Mouse (Mus musculus) ovary, postnatal 10 days (tissue): ENCODE measurements around the gene Nfkbia.

Experiments used
- DNase-seq: peaks from one replicate; pipeline ENCODE4 v3.0.0; 2022; ENCODE audit warnings: low spot score

Gene Nfkbia

DNA sequence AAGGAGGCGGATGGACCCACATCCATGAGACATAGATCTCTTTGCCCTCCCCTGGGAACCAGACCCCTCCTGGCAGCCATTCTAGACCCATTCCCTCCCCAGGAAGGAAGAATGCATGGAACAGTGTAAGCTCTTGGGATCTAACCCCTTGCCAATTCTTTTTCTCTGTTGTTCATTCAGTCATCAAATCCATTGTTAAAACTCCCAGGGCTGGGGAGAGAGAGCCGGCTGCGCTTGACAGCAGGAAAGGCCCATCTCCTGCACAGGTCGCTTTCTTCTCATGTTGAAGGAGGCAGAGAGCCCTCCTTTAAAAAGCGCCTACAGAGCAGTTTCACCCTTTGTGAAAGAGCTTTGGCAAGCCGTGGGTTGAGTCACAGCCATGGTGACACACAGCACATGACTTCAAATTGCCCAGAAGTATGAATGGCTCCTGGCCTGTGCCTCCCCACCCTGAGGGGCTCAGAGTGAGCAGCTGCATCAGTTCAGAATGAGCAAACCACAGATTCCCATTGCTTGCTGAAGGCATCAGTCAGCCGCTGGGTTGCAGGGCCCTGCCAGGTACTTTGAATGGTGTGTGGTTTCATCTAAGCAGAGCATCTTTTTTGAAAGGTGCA, 26.3 kb downstream of the Nfkbia start:
- no peak for DNase-seq

DNA sequence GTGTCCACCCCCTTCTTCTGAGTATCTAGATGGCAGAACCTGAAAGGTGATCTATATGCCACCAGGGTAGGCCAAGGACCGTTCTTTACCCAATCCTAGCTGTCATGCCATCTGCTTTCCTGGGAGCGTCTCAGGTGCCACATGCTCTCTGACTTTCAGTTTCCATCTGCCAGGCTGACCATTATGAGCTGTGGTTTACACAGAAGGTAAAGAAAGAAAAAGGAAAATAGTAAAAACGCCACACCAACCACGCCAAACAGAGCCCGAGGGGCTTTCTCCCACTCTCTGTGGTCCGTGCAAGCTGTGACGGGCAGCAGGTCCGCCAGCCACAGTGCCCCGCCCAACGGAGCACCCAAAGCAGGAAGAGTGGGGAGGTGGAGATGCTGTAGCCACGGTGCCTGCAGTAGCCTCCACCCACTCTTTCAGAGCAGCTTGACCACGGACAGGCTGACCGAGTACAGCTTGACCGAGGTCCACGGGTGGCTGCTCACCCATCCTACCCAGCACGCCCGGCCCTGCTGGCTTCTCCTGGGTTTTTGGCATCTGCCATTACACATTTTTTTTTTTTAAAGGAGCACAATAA, 27.0 kb downstream of the Nfkbia start:
- DNase-seq: no peak

DNA sequence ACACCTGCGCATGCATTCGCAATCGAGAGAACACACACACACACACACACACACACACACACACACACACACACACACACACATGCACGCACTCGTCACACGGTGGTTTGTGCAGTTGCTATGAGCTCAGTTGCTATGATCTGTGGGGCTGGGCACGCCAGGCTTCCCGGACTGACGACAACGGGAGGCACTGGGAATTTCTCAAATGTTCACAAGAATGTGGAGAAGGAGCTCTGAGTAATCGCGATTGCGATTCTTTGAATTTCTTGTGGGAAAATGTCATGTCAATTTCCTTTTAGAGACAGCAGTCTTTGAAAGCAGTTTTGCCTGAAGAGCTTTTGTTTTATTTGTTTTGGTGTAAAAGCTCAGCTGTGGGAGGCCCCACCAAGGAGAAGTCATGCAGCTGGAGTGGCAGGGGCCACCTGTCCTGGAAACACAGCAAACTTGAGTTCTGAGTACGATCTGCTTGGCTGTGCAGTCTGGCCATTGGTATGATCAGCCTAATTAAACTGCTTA, 27.5 kb downstream of the Nfkbia start:
- DNase-seq: no peak

DNA sequence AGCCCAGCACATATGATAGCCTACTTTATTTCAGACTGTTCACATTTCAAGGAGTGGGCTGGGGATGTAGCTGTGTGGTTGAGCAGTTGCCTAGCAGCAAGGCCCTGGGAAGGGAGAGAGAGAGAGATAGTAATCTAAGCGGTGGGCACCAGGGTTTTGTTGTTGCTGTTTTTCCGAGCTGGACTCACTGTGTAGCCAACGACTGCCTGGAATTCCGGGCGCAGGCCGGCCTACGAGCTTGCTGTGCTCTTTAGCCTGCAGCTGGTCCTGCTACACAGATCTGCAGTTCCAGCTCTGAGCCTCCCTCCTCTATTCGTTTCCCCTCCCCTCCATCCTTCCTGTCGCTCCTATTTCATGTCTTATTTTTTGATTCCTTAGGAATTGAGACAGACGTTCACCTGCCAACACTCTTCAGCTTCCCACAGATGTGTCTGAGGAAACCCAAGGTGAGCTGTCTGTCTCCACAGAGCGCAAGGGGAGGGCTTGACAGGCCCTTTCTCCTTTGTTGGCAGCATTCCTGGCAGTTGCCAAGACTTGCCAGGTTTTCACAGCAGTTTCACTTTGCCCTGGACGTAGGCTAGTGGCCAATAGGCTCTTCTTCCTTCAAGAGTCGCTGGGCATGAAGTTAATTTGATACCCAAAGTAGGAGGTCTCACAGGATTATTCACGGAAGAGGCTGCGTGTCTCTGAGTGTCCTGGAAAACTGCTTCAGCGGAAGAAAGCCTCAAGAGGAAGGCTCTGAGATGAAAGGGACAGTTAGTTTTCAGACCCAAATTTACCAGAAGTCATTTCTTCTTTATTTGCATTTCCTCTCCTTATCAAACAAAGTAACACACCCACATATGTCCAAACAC, 28.2 kb downstream of the Nfkbia start:
- DNase-seq: no peak

DNA sequence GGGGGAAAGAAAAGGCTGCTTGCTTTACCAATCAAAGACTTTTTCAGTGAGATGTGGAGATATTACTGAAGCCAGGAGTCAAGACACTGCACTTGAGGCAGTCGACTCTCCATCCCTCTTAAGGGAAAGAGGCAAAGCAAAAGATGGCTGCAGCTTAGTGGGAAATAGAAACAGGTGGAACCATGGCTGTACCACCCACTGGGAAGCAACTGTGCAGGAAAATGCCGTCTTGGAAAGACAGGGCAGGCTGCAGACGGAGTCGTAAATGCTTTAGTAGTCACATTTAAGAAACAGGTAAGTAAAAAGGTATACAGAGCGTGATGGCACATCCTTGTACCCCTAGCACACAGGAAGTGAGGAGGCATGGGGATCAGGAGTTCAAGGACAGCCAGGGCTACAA, 29.4 kb downstream of the Nfkbia start:
- DNase-seq: no peak

DNA sequence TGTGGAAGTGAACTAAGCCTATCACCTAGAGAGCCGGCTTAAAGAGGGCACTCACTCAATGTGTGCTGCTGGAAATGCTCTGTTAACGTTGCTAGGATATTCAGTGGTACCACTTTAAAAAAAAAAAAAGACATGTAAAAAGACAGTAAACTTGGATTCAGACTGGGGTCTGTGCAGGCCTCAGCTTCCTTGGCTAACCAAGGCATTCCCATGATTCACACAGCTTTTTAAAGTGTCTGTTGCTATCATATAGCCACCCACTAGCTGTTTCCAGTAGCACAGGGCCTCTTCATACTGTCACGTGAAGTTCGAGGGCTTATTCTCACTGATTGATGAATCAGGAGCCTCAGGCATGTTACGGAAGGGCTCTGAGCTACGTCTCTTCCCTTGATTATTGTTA, 30.0 kb downstream of the Nfkbia start:
- no peak for DNase-seq

GRCm38 (mm10) chr12:55461767-55462166, 30.7 kb downstream of the Nfkbia start:
- no peak for DNase-seq

DNA sequence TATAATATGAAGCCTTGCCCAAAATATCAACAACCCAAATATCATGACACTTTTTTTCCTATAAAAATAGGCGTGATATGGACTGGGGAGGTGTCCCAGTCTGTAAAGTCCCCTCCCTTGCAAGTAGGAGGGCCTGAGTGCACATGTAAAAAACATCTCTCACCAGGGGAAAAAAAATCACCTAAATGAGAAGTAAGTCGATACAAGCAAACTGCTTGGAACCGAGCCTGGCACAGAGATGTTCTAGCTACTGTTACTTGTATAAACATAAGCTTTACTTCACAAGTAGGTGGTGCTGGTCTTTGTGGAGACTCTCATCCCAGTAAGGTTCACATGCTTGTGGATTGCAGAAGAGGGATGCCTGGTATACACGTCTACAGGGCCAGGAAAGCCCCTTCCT, 31.5 kb downstream of the Nfkbia start:
- no peak for DNase-seq

DNA sequence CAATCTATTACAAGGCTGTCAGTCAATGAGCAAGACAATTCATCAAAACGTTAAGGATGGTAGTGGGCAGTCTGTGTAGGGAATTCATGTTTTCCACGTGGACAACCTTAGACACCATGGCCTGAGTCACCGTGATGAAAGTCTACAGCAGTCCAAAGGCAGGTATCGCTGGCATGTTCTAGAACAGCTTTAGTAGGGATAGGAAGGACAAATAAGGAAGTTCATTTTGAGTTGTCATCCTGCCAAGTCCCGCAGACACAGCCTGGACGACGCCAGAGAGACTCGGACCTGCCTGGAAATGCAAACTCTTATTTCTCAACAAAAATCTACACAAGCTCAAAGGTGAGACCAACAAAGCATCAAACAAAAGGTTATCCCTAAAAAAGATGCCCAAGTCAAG, 32.7 kb downstream of the Nfkbia start:
- DNase-seq: no peak

- DNase-seq: no peak
These were observed 35.6 kb downstream of the Nfkbia start for GRCm38 (mm10) chr12:55456893-55457292.

- no peak for DNase-seq
These were observed 36.3 kb downstream of the Nfkbia start for GRCm38 (mm10) chr12:55456136-55456535.

DNA sequence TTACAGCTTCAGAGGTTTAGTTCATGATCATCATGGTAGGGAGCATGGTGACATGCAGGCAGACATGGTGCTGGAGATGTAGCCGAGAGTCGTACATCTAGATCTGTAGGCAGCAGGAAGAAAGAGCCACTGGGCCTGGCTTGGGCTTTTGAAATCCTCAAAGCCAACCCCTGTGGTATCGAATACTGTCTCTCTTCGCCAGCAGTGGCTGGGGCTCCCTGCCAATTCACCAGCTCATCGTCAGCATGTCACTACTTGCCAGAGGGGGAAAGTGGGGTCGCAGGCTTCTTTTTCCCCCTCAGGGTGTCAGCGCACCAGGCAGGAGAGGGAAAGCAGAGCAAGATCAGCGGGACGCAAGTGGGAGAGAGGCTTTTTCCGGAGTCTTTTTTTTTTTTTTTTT, 37.2 kb downstream of the Nfkbia start:
- no peak for DNase-seq

DNA sequence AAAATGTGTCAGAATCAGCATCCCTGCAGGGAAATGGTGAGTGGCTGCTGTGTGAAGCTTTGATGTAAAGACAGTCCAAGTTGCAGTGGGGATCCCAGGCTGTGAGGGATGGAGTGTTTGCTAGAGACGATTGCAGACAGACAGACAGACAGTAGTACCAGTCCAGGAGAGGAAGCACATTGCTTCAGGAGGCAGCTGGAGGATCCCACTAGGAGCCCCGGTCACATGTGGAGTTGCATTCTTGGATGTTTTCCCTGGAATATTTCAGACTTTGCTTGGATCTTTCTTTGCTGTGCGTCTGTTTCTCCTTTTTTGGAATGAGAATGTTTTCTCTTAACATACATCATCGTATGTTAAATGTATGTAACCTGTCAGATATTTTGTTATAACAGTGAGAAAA, 38.5 kb downstream of the Nfkbia start:
- DNase-seq: no peak

- DNase-seq: no peak
These were observed 39.6 kb downstream of the Nfkbia start for GRCm38 (mm10) chr12:55452839-55453238.

- no peak for DNase-seq
These were observed 42.0 kb downstream of the Nfkbia start for GRCm38 (mm10) chr12:55450421-55450820.

- DNase-seq: no peak
These were observed 43.4 kb downstream of the Nfkbia start for GRCm38 (mm10) chr12:55449048-55449447.

DNA sequence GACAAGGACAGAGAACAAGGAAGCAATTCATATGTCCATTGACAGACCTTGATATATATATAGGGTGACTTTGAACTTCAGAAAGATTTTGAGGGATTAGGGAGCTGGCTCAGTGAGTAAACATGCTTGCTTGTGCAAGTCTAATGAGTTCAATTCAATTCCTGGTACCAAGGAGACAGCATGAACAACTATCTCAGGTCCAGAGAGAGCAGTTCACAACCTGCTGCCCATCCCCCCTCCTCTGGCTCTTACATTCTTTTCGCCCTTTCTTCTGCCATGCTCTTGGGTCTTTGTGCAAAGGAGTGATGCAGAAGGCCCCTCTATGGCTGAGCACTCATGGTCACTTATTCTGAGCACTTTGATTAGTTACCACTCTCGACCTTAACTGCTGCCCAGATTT, 44.0 kb downstream of the Nfkbia start:
- DNase-seq: no peak

DNA sequence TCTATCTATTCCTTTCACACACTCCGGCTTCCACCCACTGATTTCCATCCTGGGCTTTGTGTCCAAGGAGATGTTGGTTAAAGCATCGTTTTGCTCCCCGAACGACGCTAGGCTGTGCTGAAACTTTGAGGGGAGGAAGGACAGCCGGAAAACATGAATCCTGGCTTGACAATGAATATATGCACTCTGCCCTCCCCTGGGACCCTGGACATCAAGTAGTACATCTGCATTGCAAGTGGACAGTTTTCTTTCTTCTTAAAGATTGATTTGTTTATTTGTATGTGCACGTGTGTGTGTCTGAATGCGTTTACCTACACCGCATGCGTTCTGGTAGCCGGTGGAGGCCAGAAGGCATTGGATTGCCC, 45.1 kb downstream of the Nfkbia start:
- no peak for DNase-seq

DNA sequence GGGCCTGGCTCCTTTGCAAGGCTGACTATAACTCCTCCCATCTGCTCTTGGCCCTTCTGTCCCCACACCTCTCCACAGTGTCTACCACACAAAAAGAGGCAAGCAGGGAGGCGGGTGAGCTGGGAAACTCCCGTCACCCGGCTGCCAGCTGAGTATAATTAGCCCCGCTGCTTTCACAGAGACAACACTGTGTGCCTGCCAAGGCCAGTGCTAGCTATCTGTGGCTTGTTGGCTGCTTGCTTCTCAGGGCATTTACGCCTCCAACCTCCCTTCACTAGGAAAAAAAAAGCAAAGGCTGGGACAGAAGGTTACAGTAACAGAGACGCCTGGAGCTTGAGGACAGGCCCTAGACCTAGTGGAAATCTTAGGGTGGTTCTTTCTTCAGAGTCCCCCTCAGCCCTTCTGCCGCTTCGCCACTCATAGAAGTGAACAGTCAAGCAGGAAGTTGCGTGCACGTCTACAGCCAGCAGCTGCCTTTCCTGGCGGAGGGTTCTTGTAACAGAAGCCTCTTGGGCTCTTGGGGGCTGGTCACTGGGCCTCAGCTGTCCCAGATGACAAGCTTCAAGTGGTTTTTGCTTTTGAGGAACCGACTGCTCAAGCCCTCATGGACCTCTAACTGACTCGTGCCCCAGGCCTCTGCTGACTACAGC, 45.6 kb downstream of the Nfkbia start:
- DNase-seq: peak; percentile 41

DNA sequence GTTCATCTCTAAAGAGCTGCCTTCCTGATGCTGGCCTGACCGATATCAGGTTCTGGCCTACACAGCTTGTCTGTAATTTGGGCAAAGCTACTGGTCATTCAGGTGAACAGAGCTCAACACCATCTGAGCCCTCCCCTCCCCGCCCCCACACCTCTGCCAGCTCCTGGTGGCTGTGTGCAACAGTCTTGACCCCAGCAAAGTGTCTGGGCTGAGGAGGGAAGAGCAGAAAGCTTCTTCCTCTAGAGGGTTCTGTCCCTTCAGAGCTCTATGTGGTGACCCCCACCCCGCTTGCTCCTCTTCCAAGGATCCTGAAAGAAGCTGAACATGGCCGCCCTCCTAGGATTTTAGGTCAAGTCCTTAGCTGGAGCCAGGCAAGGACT, 46.1 kb downstream of the Nfkbia start:
- no peak for DNase-seq

DNA sequence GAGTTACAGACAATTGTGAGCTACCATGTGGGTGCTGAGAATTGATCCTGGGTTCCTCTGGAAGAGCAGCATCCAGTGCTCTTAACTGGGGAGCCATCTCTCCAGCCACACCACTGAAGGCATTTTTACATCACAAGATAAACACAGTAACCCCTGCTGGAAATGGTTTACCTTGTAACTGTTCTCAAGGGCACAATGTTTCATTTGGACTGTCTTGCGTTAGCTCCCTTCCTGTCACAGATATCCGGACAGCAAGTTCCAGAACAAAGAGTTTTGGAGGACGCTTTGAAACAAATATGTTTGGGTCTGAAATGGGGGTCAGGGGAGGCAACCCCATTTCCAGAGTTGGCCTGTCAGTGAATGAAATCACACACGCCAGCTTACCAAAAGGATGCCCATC, 46.9 kb downstream of the Nfkbia start:
- DNase-seq: no peak

DNA sequence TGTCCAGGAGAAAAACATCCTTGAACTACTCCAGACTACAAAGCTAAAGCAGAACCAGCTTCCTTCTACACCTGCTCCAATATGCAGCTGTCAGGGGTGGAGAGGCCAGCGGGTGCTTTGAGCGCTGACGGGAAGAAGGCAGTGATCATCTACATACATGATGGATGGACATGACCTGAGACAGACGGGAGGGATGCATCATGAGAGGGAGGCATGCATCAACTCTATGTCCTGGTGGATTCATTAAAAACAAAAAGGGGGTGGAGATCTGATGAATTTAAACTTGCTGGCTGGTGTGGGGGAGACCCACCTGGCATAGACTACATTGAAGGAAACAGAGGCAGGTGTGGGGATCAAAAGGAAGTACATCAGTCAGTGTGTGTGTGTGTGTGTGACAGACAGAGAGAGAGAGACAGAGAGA, 48.4 kb downstream of the Nfkbia start:
- DNase-seq: no peak
